ENCODE assay signal across 15 mouse cellular contexts in the genomic region with DNA sequence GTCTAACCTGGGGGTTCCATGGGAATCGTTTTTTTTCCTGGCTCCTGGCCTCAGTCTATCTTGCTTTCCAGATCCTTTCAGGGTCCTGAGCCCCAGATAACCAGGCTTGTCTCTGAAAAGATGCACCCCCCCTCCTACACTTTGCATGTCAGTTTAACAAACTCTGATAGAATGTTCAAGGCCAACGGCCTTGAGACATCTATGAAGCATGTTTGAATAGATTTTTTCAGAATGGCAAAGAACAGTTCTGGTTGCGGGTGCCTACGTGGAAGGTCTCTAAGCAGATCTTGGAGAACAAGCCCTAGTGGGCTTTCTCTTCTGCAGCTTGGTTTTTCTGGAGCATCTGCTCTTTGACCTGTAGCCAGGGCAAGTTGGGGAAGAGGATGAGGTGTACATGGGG. TPM values are rescaled to one million over a fixed set of nuclear protein-coding genes. Genes with fewer than 3 reads are reported as not detected.
DNase-seq lines count a peak whose midpoint lies in the region; ATAC-seq and TF ChIP-seq lines count a peak whose summit lies in the region.
"Had no signal": no experiment of that assay in that cellular context is flagged by ENCODE, and none has a peak within 500 bp of the region (broad histone marks: within the 10 kb centered on the region; RNA-seq: fewer than 3 reads in every experiment).

No protein-coding gene starts in this region.

- peak overlapping the region; percentile 100 for H3K27ac ChIP-seq in kidney, embryonic 15.5 days
- peak overlapping the region; percentile 70 for H3K27ac ChIP-seq in brown adipose tissue, adult 24 weeks (replicated peaks; ENCODE audit: low read depth, low read length)
- peak overlapping the region; percentile 100 for H3K27ac ChIP-seq in hindbrain, embryonic 13.5 days
- peak overlapping the region; percentile 100 for H3K27ac ChIP-seq in neural tube, embryonic 13.5 days (replicated peaks)
- H3K27ac ChIP-seq in left cerebral cortex, adult 2 months: no peak overlapping the region
- H3K27ac ChIP-seq: forebrain, embryonic 13.5 days; liver, embryonic 15.5 days had no signal

- intact Hi-C loops in left cerebral cortex, adult 2 months (cut with DNase I): no loop called here

- no peaks in the 10 kb centered on the region for H3K27me3 ChIP-seq in kidney, embryonic 15.5 days
- H3K27me3 ChIP-seq in hindbrain, embryonic 13.5 days: peaks cover 100% of the 10 kb centered on the region
- no peaks in the 10 kb centered on the region for H3K27me3 ChIP-seq in neural tube, embryonic 13.5 days

- 0 out of 2 replicates have a peak, but pooled peaks cover 4% of the 10 kb centered on the region for H3K36me3 ChIP-seq in kidney, embryonic 15.5 days
- no peaks in the 10 kb centered on the region for H3K36me3 ChIP-seq in hindbrain, embryonic 13.5 days
- peaks cover 23% of the 10 kb centered on the region for H3K36me3 ChIP-seq in neural tube, embryonic 13.5 days
- H3K36me3 ChIP-seq: liver, embryonic 15.5 days had no signal

- no peaks in the 10 kb centered on the region for H3K9me3 ChIP-seq in kidney, embryonic 15.5 days (replicated peaks)
- H3K9me3 ChIP-seq in hindbrain, embryonic 13.5 days: no peaks in the 10 kb centered on the region
- H3K9me3 ChIP-seq in neural tube, embryonic 13.5 days: no peaks in the 10 kb centered on the region
- H3K9me3 ChIP-seq: forebrain, embryonic 13.5 days; liver, embryonic 15.5 days had no signal

- peak overlapping the region; percentile 90 for H3K4me2 ChIP-seq in kidney, embryonic 15.5 days
- peak overlapping the region; percentile 83 for H3K4me2 ChIP-seq in hindbrain, embryonic 13.5 days
- peak overlapping the region; percentile 96 for H3K4me2 ChIP-seq in neural tube, embryonic 13.5 days
- H3K4me2 ChIP-seq: forebrain, embryonic 13.5 days; heart, embryonic 11.5 days; liver, embryonic 15.5 days had no signal

- whole genome bisulfite sequencing in kidney, embryonic 15.5 days: 9% methylated on average over 4 of the region's 4 CpGs
- 9% methylated on average over 4 of the region's 4 CpGs for WGBS in hindbrain, embryonic 13.5 days
- 5% methylated on average over 4 of the region's 4 CpGs for WGBS in neural tube, embryonic 13.5 days

- peak overlapping the region; percentile 72 for H3K9ac ChIP-seq in kidney, embryonic 15.5 days
- H3K9ac ChIP-seq in hindbrain, embryonic 13.5 days: peak overlapping the region; percentile 99
- H3K9ac ChIP-seq in neural tube, embryonic 13.5 days: peak overlapping the region; percentile 100
- H3K9ac ChIP-seq: forebrain, embryonic 13.5 days; liver, embryonic 15.5 days had no signal

- no peak for ATAC-seq in kidney, embryonic 15.5 days (replicated peaks; ENCODE audit: low FRiP score)
- no peak for ATAC-seq in hindbrain, embryonic 13.5 days (ENCODE audit: low FRiP score)
- no peak for ATAC-seq in neural tube, embryonic 13.5 days (ENCODE audit: low read depth)
- ATAC-seq: forebrain, embryonic 13.5 days had no signal

- H3K4me3 ChIP-seq in kidney, embryonic 15.5 days (replicated peaks): peak overlapping the region; percentile 80
- no peak overlapping the region for H3K4me3 ChIP-seq in brown adipose tissue, adult 24 weeks (ENCODE audit: insufficient read depth, low read depth, low read length)
- H3K4me3 ChIP-seq in hindbrain, embryonic 13.5 days: peak overlapping the region; percentile 57
- H3K4me3 ChIP-seq in neural tube, embryonic 13.5 days: peak overlapping the region; percentile 99
- H3K4me3 ChIP-seq in left cerebral cortex, adult 2 months: no peak overlapping the region
- H3K4me3 ChIP-seq: forebrain, embryonic 13.5 days; liver, embryonic 15.5 days had no signal

- H3K4me1 ChIP-seq in kidney, embryonic 15.5 days: peaks cover 90% of the 10 kb centered on the region
- peaks cover 17% of the 10 kb centered on the region for H3K4me1 ChIP-seq in brown adipose tissue, adult 24 weeks (ENCODE audit: control insufficient read depth, insufficient read depth, insufficient read length, low read length)
- peaks cover 26% of the 10 kb centered on the region for H3K4me1 ChIP-seq in hindbrain, embryonic 13.5 days (replicated peaks)
- peaks cover 100% of the 10 kb centered on the region for H3K4me1 ChIP-seq in neural tube, embryonic 13.5 days (replicated peaks)

- no peak for TF ChIP-seq CTCF in left cerebral cortex, adult 2 months (IDR thresholded peaks at IDR 0.05)

- DNase-seq in kidney, postnatal 4 days: no peak
- no peak for DNase-seq in embryo, embryonic 9.5 days (ENCODE audit: extremely low spot score)
- no peak for DNase-seq in left cerebral cortex, adult 2 months (ENCODE audit: extremely low spot score in 1 of 2, low spot score in 2 of 2)
- DNase-seq: cerebellum, adult 9-11 months; spleen, adult 18-20 months; thymus, postnatal 14 days had no signal

RNA-seq across cellular contexts. Expression of gene Hoxb5, which starts 5.6 kb away (rescaled TPM):
- polyA plus RNA-seq in kidney, embryonic 15.5 days (2015; fragmentation: Nextera tagmentation; extraction: Ambion mirVana): 18.8 and 20.2 TPM in 2 replicates
- 1.1 and 1.2 TPM in 2 replicates for polyA plus RNA-seq in brown adipose tissue, adult 24 weeks (2012; ENCODE audit: insufficient read depth, insufficient read length, missing spikeins)
- polyA plus RNA-seq in hindbrain, embryonic 13.5 days (2015; fragmentation: Nextera tagmentation; extraction: Ambion mirVana): 196 and 216 TPM in 2 replicates
- 67.1 and 88.3 TPM in 2 replicates for polyA plus RNA-seq in neural tube, embryonic 13.5 days (2015; fragmentation: Nextera tagmentation; extraction: Ambion mirVana)
- not detected for total RNA-seq in left cerebral cortex, adult 2 months (2021)
- total RNA-seq: left cerebral cortex, postnatal 25 days had no signal
- polyA plus RNA-seq: forebrain, embryonic 13.5 days had no signal

RNA-seq across cellular contexts. Expression of gene Hoxb4, which starts 9.3 kb away (rescaled TPM):
- polyA plus RNA-seq in kidney, embryonic 15.5 days (2015; fragmentation: Nextera tagmentation; extraction: Ambion mirVana): 6.4 and 7.1 TPM in 2 replicates
- 6.0 and 6.4 TPM in 2 replicates for polyA plus RNA-seq in brown adipose tissue, adult 24 weeks (2012; ENCODE audit: insufficient read depth, insufficient read length, missing spikeins)
- polyA plus RNA-seq in hindbrain, embryonic 13.5 days (2015; fragmentation: Nextera tagmentation; extraction: Ambion mirVana): 9.5 and 11.3 TPM in 2 replicates
- 7.5 and 8.7 TPM in 2 replicates for polyA plus RNA-seq in neural tube, embryonic 13.5 days (2015; fragmentation: Nextera tagmentation; extraction: Ambion mirVana)
- total RNA-seq in left cerebral cortex, adult 2 months (2021): not detected
- total RNA-seq: left cerebral cortex, postnatal 25 days had no signal
- polyA plus RNA-seq: forebrain, embryonic 13.5 days had no signal

RNA-seq across cellular contexts. Expression of gene Hoxb3, which starts 14.4 kb away (rescaled TPM):
- polyA plus RNA-seq in kidney, embryonic 15.5 days (2015; fragmentation: Nextera tagmentation; extraction: Ambion mirVana): 4.4 and 4.5 TPM in 2 replicates
- polyA plus RNA-seq in brown adipose tissue, adult 24 weeks (2012; ENCODE audit: insufficient read depth, insufficient read length, missing spikeins): 1.7 and 2.0 TPM in 2 replicates
- 11.9 and 14.5 TPM in 2 replicates for polyA plus RNA-seq in hindbrain, embryonic 13.5 days (2015; fragmentation: Nextera tagmentation; extraction: Ambion mirVana)
- polyA plus RNA-seq in neural tube, embryonic 13.5 days (2015; fragmentation: Nextera tagmentation; extraction: Ambion mirVana): 12.8 and 14.7 TPM in 2 replicates
- total RNA-seq in left cerebral cortex, adult 2 months (2021): not detected
- total RNA-seq: left cerebral cortex, postnatal 25 days had no signal
- polyA plus RNA-seq: forebrain, embryonic 13.5 days had no signal

RNA-seq across cellular contexts. Expression of gene Hoxb6, which starts 16.5 kb away (rescaled TPM):
- polyA plus RNA-seq in kidney, embryonic 15.5 days (2015; fragmentation: Nextera tagmentation; extraction: Ambion mirVana): 47.1 and 49.1 TPM in 2 replicates
- polyA plus RNA-seq in brown adipose tissue, adult 24 weeks (2012; ENCODE audit: insufficient read depth, insufficient read length, missing spikeins): 0.91 and 1.9 TPM in 2 replicates
- 81.9 and 132 TPM in 2 replicates for polyA plus RNA-seq in hindbrain, embryonic 13.5 days (2015; fragmentation: Nextera tagmentation; extraction: Ambion mirVana)
- polyA plus RNA-seq in neural tube, embryonic 13.5 days (2015; fragmentation: Nextera tagmentation; extraction: Ambion mirVana): 171 and 174 TPM in 2 replicates
- not detected for total RNA-seq in left cerebral cortex, adult 2 months (2021)
- total RNA-seq: left cerebral cortex, postnatal 25 days had no signal
- polyA plus RNA-seq: forebrain, embryonic 13.5 days had no signal

RNA-seq across cellular contexts. Expression of gene Hoxb7, which starts 22.3 kb away (rescaled TPM):
- polyA plus RNA-seq in kidney, embryonic 15.5 days (2015; fragmentation: Nextera tagmentation; extraction: Ambion mirVana): 58.5 and 62.7 TPM in 2 replicates
- polyA plus RNA-seq in brown adipose tissue, adult 24 weeks (2012; ENCODE audit: insufficient read depth, insufficient read length, missing spikeins): 2.1 and 2.6 TPM in 2 replicates
- polyA plus RNA-seq in hindbrain, embryonic 13.5 days (2015; fragmentation: Nextera tagmentation; extraction: Ambion mirVana): 21.5 and 33.2 TPM in 2 replicates
- 124 and 125 TPM in 2 replicates for polyA plus RNA-seq in neural tube, embryonic 13.5 days (2015; fragmentation: Nextera tagmentation; extraction: Ambion mirVana)
- not detected for total RNA-seq in left cerebral cortex, adult 2 months (2021)
- total RNA-seq: hematopoietic stem cell, adult 5-6 weeks; left cerebral cortex, postnatal 25 days had no signal
- polyA plus RNA-seq: forebrain, embryonic 13.5 days had no signal

Comparison
In these comparisons a context has a peak if more than half of its experiments do, and no peak if none do; other contexts are left out.
1. H3K4me3 ChIP-seq: peak in kidney, embryonic 15.5 days (single experiment), hindbrain, embryonic 13.5 days (single experiment) and neural tube, embryonic 13.5 days (single experiment); none in brown adipose tissue, adult 24 weeks (single experiment) and left cerebral cortex, adult 2 months (single experiment).
2. Peak in every context shown above with its lines, with median percentiles within 50 percentile points of each other: H3K4me2 ChIP-seq and H3K9ac ChIP-seq.